Mouse (Mus musculus): ENCODE results near the gene Dhx37. TPM values are rescaled to one million over a fixed set of nuclear protein-coding genes. Genes with fewer than 3 reads are reported as not detected.
"Not testable (repeated sequence)": the region's sequence is repeated elsewhere in the genome, so short reads cannot be mapped to it uniquely, and the experiment has no call there.

The Dhx37 gene
- total RNA-seq, 2 experiments from 2014 or later: 10.8 to 11.5 TPM

GRCm38 (mm10) chr5:125452573-125452972, 18.7 kb upstream of the Dhx37 start:
- no peak for DNase-seq

GRCm38 (mm10) chr5:125449306-125449705, 15.4 kb upstream of the Dhx37 start:
- no peak for DNase-seq
- intact Hi-C loops (cut with DNase I): no loop called here

More at GRCm38 (mm10) chr5:125452573-125452972, 18.7 kb upstream of the Dhx37 start:
- intact Hi-C loops (cut with DNase I): no loop called here

DNA sequence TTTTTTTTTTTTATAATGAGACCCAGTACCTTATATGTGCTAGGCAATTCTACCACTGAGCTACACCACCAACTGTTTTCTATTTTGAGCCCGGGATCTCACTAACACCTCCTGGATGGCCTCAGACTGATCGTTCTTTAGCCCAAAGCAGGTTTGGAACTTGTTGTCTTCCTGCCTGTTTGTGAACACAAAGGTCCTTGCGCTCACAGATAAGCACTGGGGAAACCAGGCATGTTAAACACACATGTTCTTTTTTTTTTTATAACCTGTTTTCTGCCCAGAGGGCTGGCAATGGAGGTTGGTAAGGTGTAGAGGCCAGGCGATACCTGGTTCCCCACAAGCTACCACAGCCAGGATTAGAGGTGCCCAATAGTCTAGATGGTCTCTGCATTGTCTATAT, 14.7 kb upstream of the Dhx37 start:
- intact Hi-C loops (cut with DNase I): no loop called here
- no peak for DNase-seq

DNA sequence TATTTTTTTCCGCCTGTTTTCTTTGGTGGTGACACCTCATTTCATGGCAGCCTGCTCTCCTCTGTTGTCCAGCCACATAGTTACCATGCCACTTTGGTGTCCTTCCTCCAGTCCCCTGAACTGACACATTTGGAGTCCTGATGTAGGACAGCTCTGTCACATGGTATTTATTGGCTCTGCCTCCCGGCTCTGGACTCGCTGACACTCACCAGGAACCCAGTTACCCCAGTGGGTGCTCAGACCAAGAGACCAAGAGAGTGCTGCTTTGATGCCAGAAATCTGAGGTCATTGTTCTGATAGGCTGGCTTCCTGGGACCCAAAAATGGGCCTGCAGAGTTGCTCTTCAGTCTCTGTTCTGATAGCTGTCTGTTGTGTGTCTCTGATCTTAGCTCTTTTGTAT, 14.1 kb upstream of the Dhx37 start:
- peak; percentile 28 to 47 for DNase-seq
- intact Hi-C loops (cut with DNase I): no loop called here

- intact Hi-C loops (cut with DNase I): no loop called here
- DNase-seq: no peak
Measured at GRCm38 (mm10) chr5:125446344-125446743, 12.4 kb upstream of the Dhx37 start.

GRCm38 (mm10) chr5:125444554-125444953, 10.6 kb upstream of the Dhx37 start:
- no peak for DNase-seq
- intact Hi-C loops (cut with DNase I): no loop called here

- intact Hi-C loops (cut with DNase I): no loop called here
- DNase-seq: no peak
Measured at GRCm38 (mm10) chr5:125443915-125444314, 10.0 kb upstream of the Dhx37 start.

GRCm38 (mm10) chr5:125443335-125443734, 9.4 kb upstream of the Dhx37 start:
- DNase-seq: no peak
- intact Hi-C loops (cut with DNase I): no loop called here

DNA sequence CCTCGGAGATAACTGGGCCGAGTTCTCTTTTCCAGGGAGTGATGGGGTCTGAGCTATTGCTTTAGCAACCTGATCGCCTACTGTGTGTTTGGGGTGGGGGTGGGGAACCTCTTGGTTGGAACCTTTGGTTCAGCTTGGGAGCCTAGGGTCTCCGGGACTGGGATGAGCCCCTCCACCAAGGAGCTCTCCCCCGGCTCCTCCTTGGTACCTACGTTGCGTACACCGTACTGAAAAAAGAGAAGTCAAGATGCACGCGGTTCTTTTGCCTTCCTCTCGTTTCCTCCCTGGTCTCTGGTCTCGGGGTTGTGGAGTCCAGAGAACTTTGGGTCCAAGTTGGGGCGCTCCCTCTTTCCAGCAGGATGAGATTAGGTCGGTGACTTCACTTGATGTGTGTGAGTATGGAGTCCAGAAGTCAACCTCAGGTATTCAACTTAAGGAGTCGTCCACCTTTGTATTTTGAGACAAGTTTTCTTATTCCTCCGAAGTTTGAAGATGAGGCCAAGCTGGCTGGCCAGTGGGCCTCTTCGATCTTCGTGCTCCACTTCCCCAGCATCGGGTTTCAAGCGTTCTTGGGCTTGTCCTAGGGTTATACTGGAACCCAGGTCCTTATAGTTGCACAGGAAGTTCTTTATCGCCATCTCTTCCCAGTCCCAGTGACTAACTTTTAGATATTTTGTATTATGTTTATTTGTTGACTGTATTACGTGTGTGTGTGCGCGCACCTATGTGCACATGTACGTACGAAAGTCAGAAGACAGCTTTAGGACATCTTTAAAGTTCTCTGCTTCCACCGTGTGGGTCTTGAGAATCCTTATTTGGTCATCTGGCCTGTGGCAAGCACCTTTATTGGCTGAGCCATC, 8.4 kb upstream of the Dhx37 start:
- no peak for DNase-seq
- intact Hi-C loops (cut with DNase I): no loop called here

DNA sequence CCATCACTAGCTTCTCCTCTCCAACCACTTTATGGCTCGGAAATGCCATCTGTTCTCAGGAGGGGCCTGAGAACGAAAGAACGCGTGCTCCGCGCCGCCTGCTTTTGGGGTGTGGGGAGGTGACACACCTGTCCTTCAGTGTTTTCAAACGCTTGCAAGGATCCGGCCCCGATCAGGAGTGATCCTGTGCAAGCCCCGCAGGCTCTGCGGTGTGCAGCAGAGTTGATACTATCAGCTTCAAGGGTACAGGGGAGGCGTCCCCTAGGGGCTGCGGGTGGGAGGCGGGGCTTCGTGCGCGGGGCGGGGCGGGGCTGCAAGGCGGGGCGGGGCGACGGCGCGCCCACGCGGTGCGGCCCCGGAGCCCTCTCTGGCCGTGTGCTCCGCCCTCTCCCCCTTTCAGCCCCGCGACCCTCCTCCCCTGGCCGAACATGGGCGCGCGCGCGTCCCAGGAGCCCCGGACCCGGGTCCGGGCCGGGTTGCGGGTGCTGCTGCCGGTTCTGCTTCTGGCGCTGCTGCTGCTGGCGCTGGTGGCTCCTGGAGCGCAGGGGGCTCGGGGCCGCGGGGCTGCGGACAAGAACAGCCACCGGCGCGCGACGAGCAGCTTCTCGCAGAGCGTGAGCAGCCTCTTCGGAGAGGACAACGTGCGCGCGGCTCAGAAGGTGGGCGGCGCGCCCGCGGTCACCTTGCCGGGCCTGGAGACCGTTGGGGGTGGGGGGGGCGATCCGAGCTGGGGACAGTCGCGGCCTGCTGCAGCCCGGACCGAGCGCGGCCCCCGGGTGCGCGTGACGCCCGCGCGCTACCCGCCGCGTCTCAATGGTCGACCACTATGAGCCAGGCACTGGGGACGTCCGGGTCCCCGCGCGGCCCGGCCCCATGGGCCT, 7.6 kb upstream of the Dhx37 start, which contains the start of gene Bri3bp:
TSS of gene Bri3bp (plus strand) at position 335 of the 881 bp plus-strand sequence.
- intact Hi-C loops (cut with DNase I): no loop called here
- peak; percentile 60 to 68 for DNase-seq

- no peak for DNase-seq
- intact Hi-C loops (cut with DNase I): no loop called here
Measured at GRCm38 (mm10) chr5:125440583-125441233, 6.8 kb upstream of the Dhx37 start.

GRCm38 (mm10) chr5:125434347-125434746, 426 bp upstream of the Dhx37 start:
- intact Hi-C loops (cut with DNase I); DNase-seq: not testable (repeated sequence)

- DNase-seq; intact Hi-C loops (cut with DNase I): not testable (repeated sequence)
Measured at GRCm38 (mm10) chr5:125432324-125432723, 1.6 kb downstream of the Dhx37 start.

DNA sequence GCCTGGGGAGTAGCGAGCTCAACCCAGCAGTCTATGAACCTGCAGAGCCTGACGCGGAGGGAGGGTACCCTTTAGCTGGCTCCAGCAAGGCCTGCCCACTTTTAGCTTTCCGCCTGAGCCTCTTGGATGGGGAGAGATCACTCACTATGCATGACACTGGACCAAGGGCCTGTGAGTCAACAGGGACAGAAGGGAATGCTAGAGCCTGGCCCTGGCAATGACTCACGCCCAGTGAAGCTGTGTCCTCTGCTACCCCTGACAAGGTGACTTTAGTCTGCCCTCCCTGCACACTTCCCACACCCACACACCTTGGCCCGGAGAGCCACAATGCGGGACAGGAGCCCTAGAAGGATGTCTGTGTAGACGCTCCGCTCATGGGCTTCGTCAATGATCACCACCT, 7.6 kb downstream of the Dhx37 start:
- intact Hi-C loops (cut with DNase I): no loop called here
- no peak for DNase-seq

GRCm38 (mm10) chr5:125425698-125426276, 8.1 kb downstream of the Dhx37 start:
- no peak for DNase-seq
- intact Hi-C loops (cut with DNase I): no loop called here

DNA sequence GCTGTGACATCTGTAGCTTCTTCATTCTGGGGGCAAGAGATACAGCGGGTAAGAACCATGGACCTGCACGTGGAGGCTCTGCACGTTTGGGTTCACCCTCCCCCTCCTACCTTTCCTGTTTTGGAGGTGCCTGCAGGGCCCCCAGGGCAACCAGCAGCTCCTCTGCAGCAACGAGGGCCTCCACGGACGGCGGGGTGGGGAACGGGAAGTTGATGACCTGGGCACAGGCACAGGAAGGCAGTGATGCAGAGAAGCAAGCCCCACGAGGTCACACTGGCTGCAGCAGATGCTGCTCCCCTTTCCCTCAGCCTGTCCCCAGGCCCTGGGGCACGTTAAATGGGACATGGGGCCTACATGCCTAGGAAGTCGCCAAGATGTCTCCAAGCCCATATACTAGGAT, 14.8 kb downstream of the Dhx37 start:
- no peak for DNase-seq
- intact Hi-C loops (cut with DNase I): no loop called here

GRCm38 (mm10) chr5:125418636-125419035, 15.3 kb downstream of the Dhx37 start:
- DNase-seq: no peak
- intact Hi-C loops (cut with DNase I): no loop called here

DNA sequence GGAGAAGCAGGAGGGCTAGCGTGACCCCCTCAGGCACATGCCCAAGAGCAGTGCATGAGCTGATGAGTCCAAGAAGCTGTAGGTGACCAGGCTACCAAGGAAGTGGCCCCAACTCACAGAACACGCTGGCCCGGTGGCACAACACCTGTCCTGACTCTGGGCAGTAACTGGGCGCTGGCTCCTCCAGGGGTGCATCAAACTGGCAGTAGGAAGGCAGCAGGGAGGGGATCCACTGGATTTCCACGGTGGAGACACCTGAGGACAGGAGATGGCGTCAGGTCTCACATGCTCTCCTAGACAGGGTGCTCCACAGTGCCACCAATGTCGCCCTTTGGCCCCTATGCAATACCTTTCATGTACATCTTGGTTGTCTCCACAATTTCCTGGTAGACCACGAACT, 17.7 kb downstream of the Dhx37 start:
- intact Hi-C loops (cut with DNase I): no loop called here
- DNase-seq: no peak

DNA sequence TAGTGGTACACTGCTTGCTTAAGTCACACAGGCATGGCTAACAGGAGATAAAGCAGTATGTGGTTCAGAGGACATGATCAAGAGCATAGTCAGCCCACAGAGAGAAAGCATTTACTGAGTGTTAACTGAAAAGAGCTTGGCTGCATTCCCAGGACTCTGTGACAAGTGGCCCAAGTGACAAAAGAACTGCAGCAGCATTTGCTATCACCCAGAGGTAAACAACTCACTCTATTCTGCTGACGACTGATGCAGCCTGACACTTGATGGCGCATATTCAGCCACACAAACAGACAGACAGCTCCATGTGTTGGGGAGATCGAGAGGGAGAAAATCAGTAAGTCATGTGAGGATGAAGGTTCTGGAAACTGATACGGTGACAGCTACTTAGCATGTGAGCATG, 20.2 kb downstream of the Dhx37 start:
- no peak for DNase-seq
- intact Hi-C loops (cut with DNase I): loop anchor here (5.0 kb wide), 1 partner anchor 49 kb away; no protein-coding TSS in a partner anchor

- not testable (repeated sequence) for DNase-seq
- intact Hi-C loops (cut with DNase I): loop anchor here (5.0 kb wide), 1 partner anchor 50 kb away; no protein-coding TSS in a partner anchor
Measured at GRCm38 (mm10) chr5:125412536-125412935, 21.4 kb downstream of the Dhx37 start.

All from heart, postnatal 14 days (tissue).